Comparison of ENCODE assay signal across 16 mouse cellular contexts in the genomic region with DNA sequence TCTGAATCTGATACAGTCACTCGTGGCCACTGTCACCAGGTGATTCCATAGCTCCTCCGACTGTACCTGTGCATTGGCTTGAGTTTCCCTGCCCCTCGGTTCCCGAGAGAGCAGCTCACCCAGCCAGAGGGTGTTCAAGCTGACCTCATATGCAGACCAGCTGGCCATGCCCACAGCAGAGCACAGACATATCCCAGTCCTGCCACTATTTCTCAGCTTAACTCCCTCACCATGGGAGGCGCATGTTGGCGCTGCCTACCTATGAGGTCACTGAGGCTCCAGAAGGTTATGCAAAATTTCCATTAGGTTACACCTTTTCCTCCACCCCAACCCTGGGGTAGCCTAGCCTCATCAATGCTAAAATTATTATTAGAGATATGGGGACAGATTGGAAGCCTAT.
DNase-seq lines count a peak whose midpoint lies in the region; ATAC-seq and TF ChIP-seq lines count a peak whose summit lies in the region.
"Had no signal": no experiment of that assay in that cellular context is flagged by ENCODE, and none has a peak within 500 bp of the region (broad histone marks: within the 10 kb centered on the region; RNA-seq: fewer than 3 reads in every experiment).

No protein-coding gene starts in this region.

- H3K4me1 ChIP-seq in cerebellum, adult 2 months (ENCODE audit: control insufficient read depth, insufficient read depth, low read length): peaks cover 53% of the 10 kb centered on the region
- H3K4me1 ChIP-seq: heart, embryonic 15.5 days had no signal

- no peak overlapping the region for H3K4me3 ChIP-seq in cerebellum, adult 2 months (replicated peaks; ENCODE audit: insufficient read depth, low read depth, low read length)
- H3K4me3 ChIP-seq: embryonic facial prominence, embryonic 13.5 days; forebrain, embryonic 13.5 days; gastrocnemius, adult 2 months; heart, embryonic 15.5 days; hindbrain, embryonic 15.5 days had no signal

- WGBS in cerebellum, adult 2 months: 18% methylated on average over 6 of the region's 6 CpGs

- ATAC-seq in erythroblast, adult 5-6 weeks (replicated peaks; ENCODE audit: low FRiP score, poor library complexity, severe bottlenecking): no peak
- ATAC-seq: forebrain, embryonic 13.5 days; intestine, embryonic 16.5 days had no signal

- no peak for TF ChIP-seq CTCF in cerebellum, adult 2 months (IDR thresholded peaks at IDR 0.05; ENCODE audit: borderline replicate concordance, insufficient read depth, low read depth, low read length)

- intact Hi-C loops in heart, postnatal 10 days (cut with DNase I): no loop called here

- H3K27me3 ChIP-seq in cerebellum, adult 2 months (ENCODE audit: control insufficient read depth, insufficient read depth, low read length): no peaks in the 10 kb centered on the region
- H3K27me3 ChIP-seq: embryonic facial prominence, embryonic 13.5 days; heart, embryonic 15.5 days; hindbrain, embryonic 15.5 days had no signal

- H3K27ac ChIP-seq in cerebellum, adult 2 months (ENCODE audit: insufficient read depth, low read length): peak overlapping the region; percentile 10
- H3K27ac ChIP-seq: embryonic facial prominence, embryonic 13.5 days; forebrain, embryonic 13.5 days; gastrocnemius, adult 2 months; heart, embryonic 15.5 days; hindbrain, embryonic 15.5 days had no signal

- no peak for TF ChIP-seq POLR2A in cerebellum, adult 2 months (IDR thresholded peaks at IDR 0.05; ENCODE audit: borderline replicate concordance, insufficient read depth, low read length)

- DNase-seq in cerebellum, adult 11 months: peak; percentile 57
- DNase-seq in cerebellum, postnatal 14 days: no peak
- peak; percentile 81 for DNase-seq in brain, adult 2 months (ENCODE audit: low read depth, low spot score)
- DNase-seq in cerebellum, adult 2 months: peak; percentile 75 to 83
- DNase-seq in cerebellum, postnatal 25 days: peak; percentile 69 to 77
- no peak for DNase-seq in heart, postnatal 10 days
- DNase-seq: adrenal gland, postnatal 10 days; gastrocnemius, adult 2 months; gastrocnemius, postnatal 25 days; kidney, adult 2 months had no signal

Comparison
In these comparisons a context has a peak if more than half of its experiments do, and no peak if none do; other contexts are left out.
1. DNase-seq: peak in cerebellum, adult 11 months (single experiment), brain, adult 2 months (single experiment), cerebellum, adult 2 months (2 of 2) and cerebellum, postnatal 25 days (2 of 2); none in cerebellum, postnatal 14 days (0 of 2) and heart, postnatal 10 days (0 of 2).